Mouse (Mus musculus) G1E (cell line): ENCODE measurements around the gene Hsd17b13. TPM values are rescaled to one million over a fixed set of nuclear protein-coding genes. Genes with fewer than 3 reads are reported as not detected.

Experiments used
- ATAC-seq: 2 replicates; pipeline ENCODE4 v1.8.0; 2016; ENCODE audit warnings: mild to moderate bottlenecking; ENCODE audit not compliant: insufficient number of reproducible peaks, poor library complexity, low FRiP score, severe bottlenecking; ENCODE audit errors: extremely low read depth
- DNase-seq: peaks from one replicate; pipeline ENCODE4 v3.0.0; 2012; ENCODE audit warnings: low spot score
- H3K27me3 ChIP-seq: 2 replicates; pipeline ENCODE4 v1.6.1; 2012; ENCODE audit warnings: mild to moderate bottlenecking, low read length, inconsistent platforms; ENCODE audit not compliant: insufficient read depth
- H3K36me3 ChIP-seq: replicated peaks from 2 replicates; pipeline ENCODE3; 2012; ENCODE audit warnings: mild to moderate bottlenecking, inconsistent platforms
- H3K4me1 ChIP-seq: 2 replicates; pipeline ENCODE4 v1.6.1; 2012; ENCODE audit warnings: low read depth, low read length, inconsistent platforms, mixed read lengths; ENCODE audit not compliant: insufficient read depth
- H3K4me3 ChIP-seq: 2 replicates; pipeline ENCODE4 v1.5.1; 2012; ENCODE audit warnings: low read depth, mild to moderate bottlenecking, inconsistent platforms, low read length, moderate library complexity, mixed read lengths
- H3K9me3 ChIP-seq: replicated peaks from 2 replicates; pipeline ENCODE4 v1.6.1; 2012; ENCODE audit warnings: inconsistent platforms
- CTCF ChIP-seq: IDR thresholded peaks from 2 replicates; pipeline ENCODE4 v1.5.1; 2012; ENCODE audit warnings: low read depth, low read length, inconsistent platforms, mixed read lengths
- GATA1 ChIP-seq: IDR thresholded peaks from 2 replicates; pipeline ENCODE4 v1.6.1; 2012; ENCODE audit warnings: borderline replicate concordance, low read length, inconsistent platforms, mixed read lengths
- GATA2 ChIP-seq: IDR thresholded peaks from 2 replicates; pipeline ENCODE4 v1.6.1; 2012; ENCODE audit warnings: low read depth, low read length, inconsistent platforms, borderline replicate concordance
- POLR2AphosphoS5 ChIP-seq: IDR thresholded peaks from 2 replicates; pipeline ENCODE4 v1.6.1; 2012; ENCODE audit warnings: low read depth, low read length, inconsistent platforms; ENCODE audit not compliant: insufficient replicate concordance
- TAL1 ChIP-seq: conservative IDR thresholded peaks from 2 replicates; pipeline ENCODE4 v1.6.1; 2012; ENCODE audit warnings: low read depth, low read length, inconsistent platforms, mixed read lengths
- polyA plus RNA-seq: library from polyadenylated mRNA; stranded (reverse); fragments of >175 nt; gene quantifications from 2 replicates; pipeline ENCODE4 v1.2.3, GENCODE M21; 2012
- total RNA-seq, 2 experiments: library from RNA; stranded (forward) in 1 of 2; stranded (reverse) in 1 of 2; fragments of 200-1000 nt in 1 of 2; fragments of >200 nt in 1 of 2; fragmentation: Nextera tagmentation in 1 of 2; gene quantifications; 2 replicates each; pipeline ENCODE4 v1.2.3; 2014 to 2017

Hsd17b13 gene
- total and polyA plus RNA-seq, 3 experiments = not detected

GRCm38 (mm10) chr5:103919497-103919896 lies 57.7 kb downstream of the Hsd17b13 start:
- no peak for TF ChIP-seq TAL1
- TF ChIP-seq GATA1 = no peak
- TF ChIP-seq GATA2 = no peak
- TF ChIP-seq POLR2AphosphoS5 = no peak
- no peak for TF ChIP-seq CTCF
- Histone ChIP-seq H3K4me1 (0 out of 2 replicates have a peak, but pooled peaks cover 7% of the 10 kb centered on the region), H3K27me3 (0 out of 2 replicates have a peak, but pooled peaks cover 4% of the 10 kb centered on the region), H3K4me3 (no peak overlapping the region), H3K36me3 (no peaks in the 10 kb centered on the region), H3K9me3 (no peaks in the 10 kb centered on the region)
- DNase-seq (no peak), ATAC-seq (peak; percentile 62)

GRCm38 (mm10) chr5:103918233-103918632 lies 59.0 kb downstream of the Hsd17b13 start:
- Histone ChIP-seq H3K4me1 (peaks cover 10% of the 10 kb centered on the region; the same call in 1 of the 2 replicates), H3K27me3 (peaks cover 6% of the 10 kb centered on the region; the same call in 1 of the 2 replicates), H3K4me3 (no peak overlapping the region), H3K36me3 (no peaks in the 10 kb centered on the region), H3K9me3 (no peaks in the 10 kb centered on the region)
- ATAC-seq (no peak), DNase-seq (no peak)
- TF ChIP-seq TAL1 (no peak), GATA2 (no peak), CTCF (no peak), GATA1 (no peak), POLR2AphosphoS5 (no peak)

DNA sequence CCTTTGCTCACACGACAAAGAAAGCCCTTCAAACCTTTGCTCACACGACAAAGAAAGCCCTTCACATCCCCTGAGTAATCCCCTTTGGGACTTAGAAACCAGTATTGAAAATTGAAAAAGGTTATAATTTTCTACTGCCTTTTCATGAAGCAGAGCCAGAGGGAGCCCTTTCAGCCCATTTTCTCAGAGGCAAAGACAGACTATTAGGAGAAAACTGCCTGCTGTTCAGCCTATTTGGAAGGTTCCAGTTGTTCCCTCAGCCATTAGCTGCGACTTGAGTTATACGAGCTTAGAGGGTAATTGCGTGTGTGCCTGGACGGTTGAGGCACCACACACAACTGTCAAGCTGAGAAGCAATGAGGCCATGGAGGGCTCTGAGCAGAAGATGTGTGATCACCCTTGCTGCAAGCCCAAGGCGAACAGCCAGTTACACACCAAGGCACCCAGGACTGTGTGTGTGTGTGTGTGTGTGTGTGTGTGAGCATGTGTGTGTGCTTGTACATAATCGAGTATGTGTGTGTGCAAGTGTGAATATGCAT lies 59.8 kb downstream of the Hsd17b13 start:
- no peaks in the 10 kb centered on the region for H3K9me3 ChIP-seq
- no peak for ATAC-seq
- peaks cover 10% of the 10 kb centered on the region for H3K4me1 ChIP-seq
- DNase-seq = no peak
- no peaks in the 10 kb centered on the region for H3K36me3 ChIP-seq
- TF ChIP-seq POLR2AphosphoS5 (no peak), CTCF (no peak), GATA1 (no peak), GATA2 (no peak), TAL1 (no peak)
- H3K4me3 ChIP-seq = no peak overlapping the region
- peaks cover 11% of the 10 kb centered on the region for H3K27me3 ChIP-seq

DNA sequence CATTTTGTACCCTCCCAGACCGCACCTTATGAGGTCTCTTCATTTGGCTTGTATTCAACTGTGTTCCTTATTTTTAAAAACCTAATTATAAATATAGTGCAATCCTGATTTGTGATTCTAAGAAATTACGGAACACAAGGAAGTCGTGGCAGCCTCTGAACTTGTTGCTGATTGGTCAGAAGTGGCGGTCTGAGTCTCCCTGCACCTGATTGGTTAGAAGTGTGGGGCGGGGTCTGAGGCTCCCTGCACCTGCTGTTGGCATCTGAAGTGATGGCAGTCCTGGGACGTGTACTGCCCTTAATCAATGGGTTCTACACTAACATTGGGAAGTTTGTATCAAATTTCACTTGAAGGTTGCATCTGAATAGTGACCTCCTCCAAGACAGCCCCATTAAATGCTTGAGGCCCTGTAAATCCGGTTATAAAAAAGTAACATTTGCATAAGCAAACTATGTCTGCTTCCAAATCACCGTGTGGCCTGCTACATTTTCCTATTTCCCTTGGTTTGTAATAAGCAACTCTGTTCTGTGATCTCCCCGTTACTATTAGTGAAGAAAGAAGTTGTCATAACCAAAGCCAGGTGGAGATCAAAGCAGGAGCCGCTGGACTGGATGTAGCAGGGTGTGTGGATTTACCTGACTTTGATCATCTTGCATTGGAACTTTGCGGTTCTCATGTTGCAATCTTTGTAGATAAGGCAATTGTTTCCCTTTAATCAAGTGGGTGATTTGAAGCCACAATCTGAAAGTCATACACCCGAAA lies 60.4 kb downstream of the Hsd17b13 start:
- Histone ChIP-seq H3K27me3 (peaks cover 13% of the 10 kb centered on the region), H3K4me3 (no peak overlapping the region), H3K4me1 (peaks cover 10% of the 10 kb centered on the region), H3K36me3 (no peaks in the 10 kb centered on the region), H3K9me3 (no peaks in the 10 kb centered on the region)
- ATAC-seq (no peak), DNase-seq (no peak)
- TF ChIP-seq POLR2AphosphoS5 (no peak), GATA1 (no peak), GATA2 (no peak), TAL1 (no peak), CTCF (no peak)

- Histone ChIP-seq H3K9me3 (no peaks in the 10 kb centered on the region), H3K36me3 (no peaks in the 10 kb centered on the region), H3K4me1 (peaks cover 22% of the 10 kb centered on the region), H3K4me3 (no peak overlapping the region), H3K27me3 (peaks cover 16% of the 10 kb centered on the region)
- no peak for DNase-seq
- TF ChIP-seq POLR2AphosphoS5 = no peak
- no peak for TF ChIP-seq TAL1
- TF ChIP-seq CTCF = no peak
- TF ChIP-seq GATA1 = no peak
- TF ChIP-seq GATA2 = no peak
- no peak for ATAC-seq
These were observed 62.6 kb downstream of the Hsd17b13 start for GRCm38 (mm10) chr5:103914335-103915226.
